Mouse (Mus musculus): ENCODE data around the gene Kcnc1. TPM values are rescaled to one million over a fixed set of nuclear protein-coding genes. Genes with fewer than 3 reads are reported as not detected.

The Kcnc1 gene
- total and polyA plus RNA-seq, 3 experiments, result 0.08 to 0.14 TPM; not detected in 1

DNA sequence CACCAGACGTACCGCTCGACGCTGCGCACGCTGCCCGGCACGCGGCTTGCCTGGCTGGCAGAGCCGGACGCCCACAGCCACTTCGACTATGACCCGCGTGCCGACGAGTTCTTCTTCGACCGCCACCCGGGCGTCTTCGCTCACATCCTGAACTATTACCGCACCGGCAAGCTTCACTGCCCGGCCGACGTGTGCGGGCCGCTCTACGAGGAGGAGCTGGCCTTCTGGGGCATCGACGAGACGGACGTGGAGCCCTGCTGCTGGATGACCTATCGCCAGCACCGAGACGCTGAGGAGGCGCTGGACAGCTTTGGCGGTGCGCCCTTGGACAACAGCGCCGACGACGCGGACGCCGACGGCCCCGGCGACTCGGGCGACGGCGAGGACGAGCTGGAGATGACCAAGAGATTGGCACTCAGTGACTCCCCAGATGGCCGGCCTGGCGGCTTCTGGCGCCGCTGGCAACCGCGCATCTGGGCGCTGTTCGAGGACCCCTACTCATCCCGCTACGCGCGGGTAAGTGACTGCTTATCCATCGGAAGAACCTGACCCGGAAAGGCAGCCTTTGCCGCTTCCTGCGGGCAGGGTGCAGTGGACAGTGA, 1.5 kb downstream of the Kcnc1 start:
- no peak for DNase-seq (ENCODE audit: extremely low read depth)
- no peak overlapping the region for H3K4me3 ChIP-seq (replicated peaks in 1 of 3; ENCODE audit: low read depth in 2 of 3, low read length in 2 of 3, poor library complexity in 1 of 3)
- in situ Hi-C loops (cut with MboI; ENCODE audit: low pct_ligation_motif_present, low pct_unique_long_range_greater_than_20kb, low sequenced_read_pairs), result no loop called here

GRCm38 (mm10) chr7:46398612-46399011, 2.3 kb downstream of the Kcnc1 start:
- dilution Hi-C loops (cut with MboI; ENCODE audit: extremely low pct_ligation_motif_present, extremely low pct_unique_long_range_greater_than_20kb, low sequenced_read_pairs), result no loop called here
- no peak overlapping the region for H3K9ac ChIP-seq (ENCODE audit: insufficient read depth, low read depth)

More for the DNA sequence above, 1.5 kb downstream of the Kcnc1 start:
- Histone ChIP-seq H3K4me2 (ENCODE audit: insufficient read depth, low read depth, poor library complexity, severe bottlenecking) (no peak overlapping the region), H3K27me3 (replicated peaks) (no peaks in the 10 kb centered on the region), H3K9ac (ENCODE audit: insufficient read depth, low read depth) (no peak overlapping the region), H3K27ac (ENCODE audit: insufficient read depth, low read depth) (no peak overlapping the region), H3K9me3 (replicated peaks; ENCODE audit: low read length) (peaks cover 23% of the 10 kb centered on the region), H3K4me1 (ENCODE audit: control insufficient read depth in 1 of 2, insufficient read depth in 2 of 2) (peaks cover 10 to 51% of the 10 kb centered on the region in 2 experiments), H3K36me3 (replicated peaks in 1 of 2; ENCODE audit: control insufficient read depth in 1 of 2, insufficient read depth in 1 of 2, low read length in 1 of 2) (peaks cover 0 to 5% of the 10 kb centered on the region in 2 experiments), H3K79me2 (replicated peaks; ENCODE audit: control insufficient read depth, extremely low read depth, insufficient read depth, poor library complexity, severe bottlenecking) (no peaks in the 10 kb centered on the region)
- TF ChIP-seq ZKSCAN1 (IDR thresholded peaks at IDR 0.05; ENCODE audit: borderline replicate concordance, low read depth, low read length) (no peak), E2F4 (IDR thresholded peaks at IDR 0.05; ENCODE audit: insufficient replicate concordance, low read depth, low read length) (no peak), POLR2A (IDR thresholded peaks at IDR 0.05; ENCODE audit: low read depth, low read length) (no peak), NRF1 (IDR thresholded peaks at IDR 0.05; ENCODE audit: low read depth, low read length) (no peak), SMC3 (IDR thresholded peaks at IDR 0.05; ENCODE audit: low read depth, low read length) (no peak)
- dilution Hi-C loops (cut with MboI; ENCODE audit: extremely low pct_ligation_motif_present, extremely low pct_unique_long_range_greater_than_20kb, low sequenced_read_pairs), result no loop called here

DNA sequence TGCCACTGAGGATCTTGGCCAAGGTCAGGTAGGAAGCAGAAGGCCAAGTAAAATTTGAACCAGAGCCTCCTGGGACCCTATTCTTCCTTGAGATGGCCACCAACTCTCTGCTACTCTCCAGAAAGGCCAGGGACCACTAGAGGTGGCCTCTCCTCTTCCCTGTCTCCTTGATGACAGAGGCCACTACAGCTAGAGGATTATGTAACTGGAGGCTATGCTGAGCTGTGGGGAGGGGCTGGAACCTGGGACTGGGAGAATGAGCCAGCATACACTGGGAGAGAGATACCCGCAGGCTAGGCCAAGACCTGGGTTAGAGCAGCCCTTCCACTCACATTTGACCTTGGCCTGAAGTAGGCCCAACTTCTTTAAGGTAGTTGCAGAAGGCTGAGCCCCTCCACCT, 3.4 kb downstream of the Kcnc1 start:
- DNase-seq (ENCODE audit: extremely low read depth), result no peak
- Histone ChIP-seq H3K9ac (ENCODE audit: insufficient read depth, low read depth) (no peak overlapping the region), H3K27ac (ENCODE audit: insufficient read depth, low read depth) (no peak overlapping the region), H3K4me1 (ENCODE audit: control insufficient read depth in 1 of 2, insufficient read depth in 2 of 2) (peaks cover 10 to 48% of the 10 kb centered on the region in 2 experiments), H3K36me3 (replicated peaks in 1 of 2; ENCODE audit: control insufficient read depth in 1 of 2, insufficient read depth in 1 of 2, low read length in 1 of 2) (peaks cover 0 to 5% of the 10 kb centered on the region in 2 experiments), H3K79me2 (replicated peaks; ENCODE audit: control insufficient read depth, extremely low read depth, insufficient read depth, poor library complexity, severe bottlenecking) (no peaks in the 10 kb centered on the region), H3K4me3 (replicated peaks in 1 of 3; ENCODE audit: low read depth in 2 of 3, low read length in 2 of 3, poor library complexity in 1 of 3) (no peak overlapping the region), H3K27me3 (replicated peaks) (no peaks in the 10 kb centered on the region), H3K4me2 (ENCODE audit: insufficient read depth, low read depth, poor library complexity, severe bottlenecking) (no peak overlapping the region), H3K9me3 (replicated peaks; ENCODE audit: low read length) (peaks cover 23% of the 10 kb centered on the region)
- dilution Hi-C loops (cut with MboI; ENCODE audit: extremely low pct_ligation_motif_present, extremely low pct_unique_long_range_greater_than_20kb, low sequenced_read_pairs), result no loop called here
- in situ Hi-C loops (cut with MboI; ENCODE audit: low pct_ligation_motif_present, low pct_unique_long_range_greater_than_20kb, low sequenced_read_pairs), result loop anchor here (10.0 kb wide), 1 partner anchor 145 kb away; no protein-coding TSS in a partner anchor
- TF ChIP-seq MXI1 (IDR thresholded peaks at IDR 0.05; ENCODE audit: low read depth, low read length), result no peak
- TF ChIP-seq KAT2A (IDR thresholded peaks at IDR 0.05; ENCODE audit: insufficient replicate concordance, low read length), result no peak
- TF ChIP-seq BHLHE40 (IDR thresholded peaks at IDR 0.05; ENCODE audit: low read depth, low read length), result no peak
- no peak for TF ChIP-seq POLR2AphosphoS2 (IDR thresholded peaks at IDR 0.05; ENCODE audit: low read depth, low read length)
- no peak for TF ChIP-seq JUN (IDR thresholded peaks at IDR 0.05; ENCODE audit: insufficient read depth, low read depth, low read length)
- no peak for TF ChIP-seq MEF2A (IDR thresholded peaks at IDR 0.05; ENCODE audit: borderline replicate concordance, low read depth, low read length)
- no peak for TF ChIP-seq E2F4 (IDR thresholded peaks at IDR 0.05; ENCODE audit: insufficient replicate concordance, low read depth, low read length)
- TF ChIP-seq SIN3A (IDR thresholded peaks at IDR 0.05; ENCODE audit: low read length), result no peak
- no peak for TF ChIP-seq UBTF (IDR thresholded peaks at IDR 0.05; ENCODE audit: low read depth, low read length)
- TF ChIP-seq CHD1 (IDR thresholded peaks at IDR 0.05; ENCODE audit: low read depth, low read length), result no peak
- no peak for TF ChIP-seq MAZ (IDR thresholded peaks at IDR 0.05; ENCODE audit: low read depth, low read length)
- no peak for TF ChIP-seq ETS1 (conservative IDR thresholded peaks at IDR 0.05; ENCODE audit: low read depth, low read length)
- TF ChIP-seq ZKSCAN1 (IDR thresholded peaks at IDR 0.05; ENCODE audit: borderline replicate concordance, low read depth, low read length), result no peak
- no peak for TF ChIP-seq RCOR1 (conservative IDR thresholded peaks at IDR 0.05; ENCODE audit: low read depth, low read length)
- no peak for TF ChIP-seq TCF12 (IDR thresholded peaks at IDR 0.05; ENCODE audit: low read depth, low read length)
- TF ChIP-seq MAX (IDR thresholded peaks at IDR 0.05; ENCODE audit: low read length), result no peak

More at GRCm38 (mm10) chr7:46398612-46399011, 2.3 kb downstream of the Kcnc1 start:
- no peak for DNase-seq (ENCODE audit: extremely low read depth)
- Histone ChIP-seq H3K4me1 (ENCODE audit: control insufficient read depth in 1 of 2, insufficient read depth in 2 of 2) (peaks cover 10 to 51% of the 10 kb centered on the region in 2 experiments), H3K4me3 (replicated peaks in 1 of 3; ENCODE audit: low read depth in 2 of 3, low read length in 2 of 3, poor library complexity in 1 of 3) (no peak overlapping the region), H3K79me2 (replicated peaks; ENCODE audit: control insufficient read depth, extremely low read depth, insufficient read depth, poor library complexity, severe bottlenecking) (no peaks in the 10 kb centered on the region), H3K27me3 (replicated peaks) (no peaks in the 10 kb centered on the region), H3K9me3 (replicated peaks; ENCODE audit: low read length) (peaks cover 23% of the 10 kb centered on the region), H3K36me3 (replicated peaks in 1 of 2; ENCODE audit: control insufficient read depth in 1 of 2, insufficient read depth in 1 of 2, low read length in 1 of 2) (peaks cover 0 to 5% of the 10 kb centered on the region in 2 experiments), H3K4me2 (ENCODE audit: insufficient read depth, low read depth, poor library complexity, severe bottlenecking) (no peak overlapping the region), H3K27ac (ENCODE audit: insufficient read depth, low read depth) (no peak overlapping the region)
- in situ Hi-C loops (cut with MboI; ENCODE audit: low pct_ligation_motif_present, low pct_unique_long_range_greater_than_20kb, low sequenced_read_pairs), result no loop called here
- TF ChIP-seq GABPA (IDR thresholded peaks at IDR 0.05; ENCODE audit: insufficient replicate concordance, low read depth, low read length), result no peak

All from CH12.LX (cell line).